Mouse (Mus musculus) yolk sac, embryonic 10.5 days (tissue): ENCODE data around the gene Aff3.

Experiments
- DNase-seq: peaks from one replicate; pipeline ENCODE4 v3.0.0-alpha.2; 2017; ENCODE audit warnings: low spot score

Gene Aff3

GRCm38 (mm10) chr1:38237027-38237787 lies 427.5 kb downstream of the Aff3 start:
- DNase-seq: no peak

DNA sequence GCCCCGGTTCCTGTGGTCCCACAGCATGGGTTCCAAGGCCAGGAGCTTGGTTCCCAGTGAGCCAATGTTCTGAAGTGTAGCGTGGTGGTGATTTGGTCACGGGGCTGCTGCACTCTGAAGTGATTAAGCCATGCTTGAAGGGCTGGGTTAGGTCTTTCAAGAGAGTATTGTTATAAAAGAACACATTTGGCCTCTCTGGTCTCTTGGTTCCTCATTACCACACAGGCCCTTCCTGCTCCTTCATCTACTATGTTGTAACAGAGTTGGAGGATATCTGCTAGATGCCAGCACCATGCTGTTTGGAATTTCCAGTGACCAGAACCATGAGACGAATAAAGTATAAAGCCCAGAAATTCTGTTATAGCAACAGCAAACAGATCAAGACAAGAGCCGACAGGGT lies 431.6 kb downstream of the Aff3 start:
- no peak for DNase-seq

DNA sequence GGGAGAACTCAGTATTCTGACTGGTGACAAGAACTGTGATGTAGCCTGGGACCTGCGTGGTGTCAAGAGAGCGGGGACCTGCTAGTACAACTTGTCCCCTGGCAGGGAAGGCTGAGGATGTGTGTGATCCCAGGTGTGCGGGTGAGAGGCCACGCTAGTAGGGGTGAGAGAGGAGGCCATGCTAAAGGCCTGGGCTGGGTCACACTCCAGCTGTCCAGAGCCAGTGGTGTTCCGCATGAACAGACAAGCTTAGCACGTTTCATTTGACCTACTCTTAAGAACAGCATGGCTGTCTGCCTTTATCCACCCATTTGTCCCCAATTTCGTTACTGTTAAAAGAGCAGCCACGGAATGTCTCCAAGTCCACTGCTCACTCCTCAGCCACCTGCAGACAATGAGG lies 434.7 kb downstream of the Aff3 start:
- DNase-seq: no peak

- DNase-seq: no peak
These were observed 435.9 kb downstream of the Aff3 start for GRCm38 (mm10) chr1:38228806-38229205.

- DNase-seq: no peak
These were observed 439.6 kb downstream of the Aff3 start for GRCm38 (mm10) chr1:38225166-38225565.

- DNase-seq: no peak
These were observed 442.6 kb downstream of the Aff3 start for GRCm38 (mm10) chr1:38222160-38222559.

- no peak for DNase-seq
These were observed 443.3 kb downstream of the Aff3 start for GRCm38 (mm10) chr1:38221431-38221830.

DNA sequence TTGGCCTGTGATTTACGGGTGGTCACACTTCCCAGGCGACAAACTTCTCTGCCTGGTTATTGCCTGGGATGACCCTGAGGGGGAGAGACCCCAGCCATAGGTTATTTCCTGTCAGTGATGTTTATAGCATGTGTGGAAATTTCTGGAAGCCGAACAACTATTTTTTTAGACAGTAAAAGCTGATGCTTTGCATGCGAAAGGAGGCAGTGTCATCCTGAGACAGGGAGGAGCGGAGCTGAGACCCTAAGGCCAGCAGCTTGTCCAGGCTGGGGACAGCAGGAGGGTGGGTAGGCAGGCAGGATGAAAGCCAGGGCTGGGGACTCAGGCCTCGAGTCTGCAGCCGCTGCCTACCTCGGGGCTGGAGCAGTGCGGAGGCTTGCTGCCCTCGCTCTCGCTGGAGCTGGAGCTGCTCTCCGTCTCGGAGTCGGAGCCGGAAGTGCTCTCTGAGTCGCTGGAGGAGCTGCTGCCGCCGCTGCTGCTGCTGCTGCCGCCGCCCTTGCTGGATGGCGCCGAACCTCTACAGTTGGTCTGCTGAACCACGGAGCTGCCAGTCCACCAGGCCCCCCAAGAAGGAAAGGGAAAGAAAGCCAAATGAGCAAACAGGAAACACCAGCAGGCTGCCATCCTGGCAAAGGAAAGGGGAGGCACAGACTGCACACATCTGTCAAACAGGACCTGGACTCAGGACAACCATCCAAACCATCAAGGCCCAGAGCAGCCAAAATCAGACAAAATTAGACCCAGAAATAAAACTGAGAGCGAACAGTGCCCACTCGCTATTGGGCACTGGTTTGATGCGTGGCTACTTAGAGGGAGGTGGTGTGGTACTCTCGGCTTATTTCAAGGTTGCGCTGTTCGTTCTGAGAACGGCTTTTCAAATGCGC lies 446.6 kb downstream of the Aff3 start:
- DNase-seq: peak; percentile 15

- DNase-seq: no peak
These were observed 447.7 kb downstream of the Aff3 start for GRCm38 (mm10) chr1:38217098-38217497.

DNA sequence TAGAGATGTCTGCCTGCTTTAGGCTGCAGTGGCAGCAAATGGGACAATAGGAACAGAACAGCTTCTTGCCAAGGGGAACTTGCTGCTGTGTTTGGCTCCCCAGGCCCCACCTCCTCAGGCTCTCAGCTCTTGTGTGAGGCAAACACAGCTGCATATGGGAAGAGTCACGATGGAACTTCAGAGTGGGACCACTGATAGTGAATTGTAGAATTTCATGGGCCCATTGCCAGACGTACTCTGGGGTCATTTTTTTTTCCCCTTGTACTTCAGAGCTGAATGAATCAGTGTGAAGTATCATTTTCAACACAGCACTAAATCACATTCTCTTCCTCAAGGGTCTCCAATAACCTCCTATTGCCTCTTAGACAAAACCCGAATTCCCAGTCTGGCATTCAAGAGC lies 451.4 kb downstream of the Aff3 start:
- no peak for DNase-seq

GRCm38 (mm10) chr1:38212386-38212785 lies 452.4 kb downstream of the Aff3 start:
- DNase-seq: no peak

GRCm38 (mm10) chr1:38202475-38203183 lies 462.1 kb downstream of the Aff3 start:
- DNase-seq: peak; percentile 26

GRCm38 (mm10) chr1:38201796-38202195 lies 463.0 kb downstream of the Aff3 start:
- DNase-seq: no peak

GRCm38 (mm10) chr1:38199669-38200635 lies 464.8 kb downstream of the Aff3 start:
- no peak for DNase-seq

DNA sequence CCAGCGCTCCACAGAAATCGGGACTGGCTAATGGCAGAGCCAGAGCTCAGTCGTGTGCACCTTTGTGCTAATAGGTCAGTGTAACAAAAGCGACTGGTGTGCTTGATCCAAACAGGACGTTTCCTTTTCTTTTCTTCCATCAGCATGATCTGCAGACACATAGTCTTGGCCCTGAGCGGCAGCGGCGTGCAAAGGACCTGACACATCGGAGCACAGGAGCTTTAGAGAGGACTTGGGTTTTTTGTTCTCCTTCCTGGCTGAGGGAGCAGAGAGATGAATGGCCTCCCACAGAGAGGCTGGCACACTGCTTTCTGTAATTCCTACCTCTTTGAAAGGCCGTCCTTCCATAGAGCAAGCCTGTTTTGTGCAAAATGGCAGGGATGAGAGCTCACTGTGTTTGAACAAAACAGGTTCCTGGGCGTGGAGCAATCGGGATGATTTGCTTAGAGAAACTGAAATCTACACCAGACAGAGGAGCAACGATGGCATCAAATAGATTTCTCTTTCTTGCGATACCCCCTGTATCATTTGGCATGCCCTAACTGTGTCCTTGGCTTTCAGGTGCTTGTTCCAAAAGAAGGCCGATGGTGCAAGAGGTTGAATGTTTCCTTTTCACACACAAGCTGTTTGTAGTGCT lies 466.2 kb downstream of the Aff3 start:
- no peak for DNase-seq

- no peak for DNase-seq
These were observed 467.5 kb downstream of the Aff3 start for GRCm38 (mm10) chr1:38197145-38197682.

- no peak for DNase-seq
These were observed 469.0 kb downstream of the Aff3 start for GRCm38 (mm10) chr1:38195721-38196120.

- DNase-seq: no peak
These were observed 478.6 kb downstream of the Aff3 start for GRCm38 (mm10) chr1:38186227-38186545.

DNA sequence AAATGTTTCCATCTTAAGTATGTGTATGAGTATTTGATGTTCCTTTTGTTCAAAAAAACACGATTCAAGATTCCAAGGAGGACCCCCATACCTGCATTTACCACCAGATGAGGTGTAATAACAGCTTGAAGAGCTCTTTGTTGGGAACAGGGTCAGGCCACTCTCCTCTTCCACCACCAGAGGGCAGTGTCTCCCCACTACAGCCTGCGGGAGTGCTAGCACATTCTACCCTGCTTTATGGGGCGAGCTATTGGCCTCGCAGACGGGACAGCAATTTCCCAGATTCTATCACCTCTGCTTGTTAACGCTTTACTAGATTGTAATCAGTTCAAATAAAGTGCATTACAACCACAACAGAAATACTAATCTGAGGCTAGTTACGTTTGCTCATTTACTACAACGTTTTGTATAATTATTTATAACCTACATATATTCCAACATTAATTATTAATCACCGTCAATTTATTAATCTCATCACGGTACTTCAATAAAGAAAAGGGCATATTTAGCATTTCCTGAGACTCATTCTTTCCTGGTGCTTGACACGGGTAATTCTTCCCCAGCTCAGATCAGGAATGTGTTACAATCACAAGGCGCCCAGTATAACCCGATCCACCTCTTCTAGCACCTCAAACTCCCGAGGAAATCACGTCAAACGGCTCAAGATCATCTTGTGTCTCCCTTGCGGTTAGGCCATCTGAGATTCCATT lies 479.1 kb downstream of the Aff3 start:
- DNase-seq: peak; percentile 64

DNA sequence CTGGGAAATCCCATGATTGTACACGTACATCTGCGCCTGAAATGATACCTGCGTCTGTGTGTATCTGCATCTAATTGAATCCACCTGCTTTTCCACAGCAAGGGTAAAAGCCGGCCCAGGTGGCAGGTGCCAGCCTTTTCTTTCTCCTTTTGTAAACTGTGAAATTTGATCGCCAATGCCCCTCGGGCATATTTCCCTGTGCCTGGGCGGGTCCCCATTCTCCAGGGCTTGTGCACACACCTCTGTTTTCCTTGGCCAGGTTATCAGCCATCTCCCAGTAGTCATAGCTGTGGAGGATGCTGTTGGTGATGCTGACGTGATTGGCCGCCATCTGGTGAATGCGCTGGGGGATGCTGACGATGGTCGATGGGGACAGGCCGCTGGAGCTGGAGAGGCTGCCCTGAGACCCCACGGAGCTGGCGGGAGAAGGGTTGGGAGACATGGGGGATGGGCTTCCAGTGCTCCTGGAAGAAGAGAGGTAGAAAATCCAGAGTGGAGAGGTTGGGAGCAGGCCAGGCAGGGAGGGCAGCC lies 483.7 kb downstream of the Aff3 start:
- no peak for DNase-seq
